Mouse (Mus musculus): ENCODE measurements around the gene Lrp1.

GRCm38 (mm10) chr10:127664166-127664565 is 43.2 kb upstream of the Lrp1 start:
- TF ChIP-seq CTCF (IDR thresholded peaks at IDR 0.05) (no peak), EP300 (IDR thresholded peaks at IDR 0.05; ENCODE audit: insufficient read depth, low read depth, low read length) (no peak), POLR2A (IDR thresholded peaks at IDR 0.05; ENCODE audit: insufficient read depth, low read depth, low read length) (no peak)

Data from heart, adult 2 months (tissue).